Mouse (Mus musculus): ENCODE measurements around the gene 9930022D16Rik.

Gene 9930022D16Rik

DNA sequence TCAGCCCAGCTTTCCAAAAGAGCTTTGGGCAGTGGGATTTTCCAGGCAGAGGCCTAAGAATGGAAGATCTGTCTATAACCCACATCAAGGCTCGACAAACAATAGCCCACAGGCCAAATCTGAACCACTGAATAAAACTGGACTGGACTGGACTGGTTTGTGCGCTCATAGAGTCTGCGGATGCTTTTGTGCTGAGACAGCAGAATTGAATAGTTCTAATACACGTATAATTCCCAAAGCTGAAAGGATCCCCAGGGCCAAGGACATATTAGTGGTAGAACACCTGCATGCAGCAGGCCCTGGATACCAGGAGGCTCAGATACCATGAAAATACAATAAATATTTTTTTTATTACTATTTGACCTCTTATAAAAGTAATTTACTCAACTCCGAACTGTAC, 42.5 kb downstream of the 9930022D16Rik start:
- no peak for DNase-seq (ENCODE audit: low spot score)

DNA sequence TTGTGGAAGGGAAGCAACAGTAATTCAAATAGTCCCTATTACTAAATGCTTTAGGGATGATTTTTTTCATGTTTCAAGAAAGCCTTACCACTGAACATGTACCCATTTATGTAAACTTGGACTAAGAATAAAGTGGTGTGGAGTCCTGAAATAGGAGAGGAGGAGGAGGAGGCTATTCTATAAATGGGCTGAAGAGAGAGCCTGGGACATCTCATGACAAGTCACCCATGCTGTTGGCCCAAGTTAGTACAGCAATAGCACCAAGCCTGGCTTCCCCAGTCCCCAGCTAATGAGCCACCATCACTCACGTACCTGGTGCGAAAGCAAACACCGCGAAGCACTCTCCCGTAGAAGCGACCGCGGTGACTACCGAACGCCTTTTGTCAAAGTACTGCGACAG, 44.4 kb downstream of the 9930022D16Rik start:
- no peak for DNase-seq (ENCODE audit: low spot score)

DNA sequence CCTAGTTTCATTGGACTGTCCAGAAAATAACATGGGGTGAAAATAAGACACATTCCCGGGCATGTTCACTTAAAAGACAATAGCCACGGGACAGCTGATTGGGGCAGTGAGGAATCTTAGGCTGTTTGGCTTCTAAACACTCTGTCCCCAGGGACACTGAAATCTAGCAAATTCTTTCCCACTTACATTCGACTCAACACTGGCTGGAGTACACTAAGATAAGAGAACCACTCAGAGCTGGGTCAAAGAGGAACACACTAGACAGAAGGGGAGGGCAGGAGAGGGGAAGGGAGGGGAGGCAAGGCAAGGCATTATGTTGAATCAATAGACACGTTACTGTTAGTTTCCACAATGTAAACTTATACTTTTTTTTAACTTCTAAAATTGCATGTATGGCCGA, 46.9 kb downstream of the 9930022D16Rik start:
- DNase-seq (ENCODE audit: low spot score) = no peak

DNA sequence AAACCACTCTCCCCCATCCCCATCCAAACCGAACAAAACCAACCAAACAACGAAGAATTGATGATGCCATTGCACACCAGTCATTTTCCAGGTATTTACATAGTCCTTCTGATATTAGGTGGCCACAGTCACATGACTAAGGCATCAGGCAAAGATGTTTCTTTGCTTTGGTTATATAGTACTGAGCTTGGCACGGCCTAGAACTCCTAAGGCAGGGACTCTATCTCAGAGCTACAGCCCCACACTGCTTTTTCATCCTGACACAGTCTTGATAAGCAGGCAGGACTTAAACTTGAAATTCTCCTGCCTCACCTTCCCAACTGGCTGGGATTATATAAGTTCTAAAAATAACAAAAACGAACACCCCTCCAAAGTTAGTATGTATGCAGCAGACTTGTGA, 51.4 kb downstream of the 9930022D16Rik start:
- no peak for DNase-seq (ENCODE audit: low spot score)

DNA sequence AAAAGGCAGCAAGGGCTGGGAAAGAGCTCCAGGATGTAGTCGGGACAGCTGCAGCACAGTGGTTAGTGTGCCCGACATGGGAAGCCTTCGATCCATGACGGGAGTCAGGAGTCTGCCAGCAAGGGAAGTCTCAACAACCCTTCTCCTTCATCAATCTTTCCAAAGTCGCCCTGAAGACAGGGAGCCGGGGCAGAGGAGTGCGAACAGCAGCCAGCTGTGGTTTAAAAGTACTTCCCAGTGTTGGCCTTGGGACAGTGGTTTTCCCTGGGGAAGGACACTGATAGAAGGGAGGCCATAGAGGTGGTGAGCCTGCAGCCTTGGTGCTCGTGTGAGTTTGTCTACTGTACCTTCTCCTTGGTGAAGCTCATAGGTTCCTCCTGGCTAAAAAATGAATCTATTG, 53.3 kb downstream of the 9930022D16Rik start:
- DNase-seq (ENCODE audit: low spot score) = no peak

DNA sequence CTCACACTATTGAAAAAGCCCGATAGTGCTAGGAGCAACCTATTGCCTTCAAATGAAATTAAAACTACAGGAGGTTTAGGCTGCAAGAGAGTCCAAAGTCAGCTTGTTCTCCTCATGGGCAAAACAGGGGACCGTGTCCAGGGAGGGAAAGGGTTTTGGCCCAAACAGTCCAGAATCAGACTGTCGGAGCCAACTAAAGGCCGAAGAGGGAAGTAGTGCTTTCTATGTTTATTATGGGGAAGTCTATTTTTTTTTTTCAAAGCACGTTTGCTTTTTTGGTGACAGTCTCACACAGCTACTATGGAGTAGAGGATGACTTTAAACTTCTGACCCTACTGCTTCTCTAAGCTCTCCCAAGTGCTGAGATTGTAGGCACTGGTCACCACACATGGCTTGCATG, 54.4 kb downstream of the 9930022D16Rik start:
- no peak for DNase-seq (ENCODE audit: low spot score)

All from T-cell, adult 2 months (primary cell).